In genomic region chr3:107246876-107247275, GRCm38 (mm10) we compare ENCODE assay signal across 30 mouse cellular contexts. TPM values are rescaled to one million over a fixed set of nuclear protein-coding genes. Genes with fewer than 3 reads are reported as not detected.
"Had no signal": no experiment of that assay in that cellular context is flagged by ENCODE, and none has a peak within 500 bp of the region (broad histone marks: within the 10 kb centered on the region; RNA-seq: fewer than 3 reads in every experiment).

No protein-coding gene starts in this region.

- DNase-seq: gastrocnemius, postnatal 14 days; gastrocnemius, postnatal 36 days; heart, adult 11 months; heart, adult 2 months; heart, postnatal 14 days; heart, postnatal 36 days; kidney, adult 11 months; kidney, adult 9 months; kidney, postnatal 14 days; layer of hippocampus, adult 9-11 months; layer of hippocampus, postnatal 36 days; left cerebral cortex, postnatal 4 days had no signal

- H3K4me3 ChIP-seq: heart, adult 2 months; heart, embryonic 13.5 days; heart, embryonic 15.5 days; hindbrain, embryonic 13.5 days; hindbrain, embryonic 15.5 days; kidney, embryonic 15.5 days; limb, embryonic 13.5 days; limb, embryonic 15.5 days; liver, embryonic 12.5 days had no signal

- ATAC-seq: hindbrain, postnatal 0 days; intestine, embryonic 16.5 days; liver, embryonic 12.5 days had no signal

- H3K9me3 ChIP-seq: heart, embryonic 13.5 days; heart, embryonic 15.5 days; hindbrain, embryonic 13.5 days; hindbrain, embryonic 15.5 days; kidney, embryonic 15.5 days; limb, embryonic 13.5 days; limb, embryonic 15.5 days; liver, embryonic 12.5 days had no signal

- H3K27me3 ChIP-seq: kidney, embryonic 15.5 days; limb, embryonic 15.5 days; liver, embryonic 12.5 days had no signal

- H3K4me2 ChIP-seq: heart, embryonic 11.5 days; heart, embryonic 13.5 days; heart, embryonic 15.5 days; hindbrain, embryonic 13.5 days; hindbrain, embryonic 15.5 days; kidney, embryonic 15.5 days; limb, embryonic 13.5 days; limb, embryonic 15.5 days; liver, embryonic 12.5 days had no signal

- H3K9ac ChIP-seq: heart, embryonic 13.5 days; heart, embryonic 15.5 days; hindbrain, embryonic 13.5 days; hindbrain, embryonic 15.5 days; kidney, embryonic 15.5 days; limb, embryonic 13.5 days; limb, embryonic 15.5 days; liver, embryonic 12.5 days had no signal

- H3K36me3 ChIP-seq: heart, embryonic 13.5 days; heart, embryonic 15.5 days; hindbrain, embryonic 13.5 days; hindbrain, embryonic 15.5 days; kidney, embryonic 15.5 days; limb, embryonic 13.5 days; limb, embryonic 15.5 days; liver, embryonic 12.5 days had no signal

- H3K4me1 ChIP-seq: heart, embryonic 13.5 days; heart, embryonic 15.5 days; kidney, embryonic 15.5 days; limb, embryonic 13.5 days; limb, embryonic 15.5 days; liver, embryonic 12.5 days had no signal

- H3K27ac ChIP-seq: heart, adult 2 months; heart, embryonic 13.5 days; heart, embryonic 15.5 days; hindbrain, embryonic 13.5 days; hindbrain, embryonic 15.5 days; hindbrain, postnatal 0 days; kidney, embryonic 15.5 days; kidney, postnatal 0 days; limb, embryonic 13.5 days; limb, embryonic 15.5 days; liver, embryonic 12.5 days had no signal

RNA-seq across cellular contexts. Expression of gene Prok1, which starts 7.4 kb away (rescaled TPM):
- polyA plus RNA-seq: heart, adult 2 months; heart, embryonic 11.5 days; heart, embryonic 13.5 days; heart, embryonic 15.5 days; heart, postnatal 0 days; hindbrain, embryonic 11.5 days; hindbrain, embryonic 15.5 days; intestine, embryonic 14.5 days; kidney, embryonic 15.5 days; limb, embryonic 11.5 days; liver, embryonic 12.5 days had no signal

RNA-seq across cellular contexts. Expression of gene A630076J17Rik, which starts 16.5 kb away (rescaled TPM):
- polyA plus RNA-seq: heart, embryonic 11.5 days; heart, embryonic 13.5 days; hindbrain, embryonic 11.5 days; hindbrain, embryonic 13.5 days; hindbrain, postnatal 0 days; intestine, embryonic 14.5 days; intestine, embryonic 16.5 days; kidney, embryonic 15.5 days; kidney, postnatal 0 days; large intestine, adult 2 months; limb, embryonic 11.5 days; limb, embryonic 13.5 days; limb, embryonic 15.5 days; liver, adult 2 months; liver, embryonic 12.5 days had no signal

RNA-seq across cellular contexts. Expression of gene Cym, which starts 25.3 kb away (rescaled TPM):
- polyA plus RNA-seq: hindbrain, embryonic 11.5 days; hindbrain, postnatal 0 days; limb, embryonic 11.5 days; limb, embryonic 13.5 days; liver, adult 2 months; liver, embryonic 12.5 days had no signal

RNA-seq across cellular contexts. Expression of gene Slc16a4, which starts 44.2 kb away (rescaled TPM):
- polyA plus RNA-seq: liver, adult 2 months had no signal
